Mouse (Mus musculus) liver, embryonic 14.5 days (tissue): ENCODE results near the gene Hlf. TPM values are rescaled to one million over a fixed set of nuclear protein-coding genes. Genes with fewer than 3 reads are reported as not detected.

Experiments used
- ATAC-seq: fragments of 200-750 bp; cut with Nextera tagmentation; 2 replicates; pipeline ENCODE4 v1.8.0; 2017; ENCODE audit warnings: moderate number of reproducible peaks, mild to moderate bottlenecking, moderate library complexity; ENCODE audit not compliant: insufficient read depth
- DNase-seq, 3 experiments: peaks; one replicate each; pipeline ENCODE4 v3.0.0-alpha.2; 2012 to 2013; ENCODE audit warnings: low read depth in 3 of 3, low spot score in 3 of 3
- H3K27ac ChIP-seq: fragments of 300-500 bp; sonication (generic); 2 replicates; pipeline ENCODE4 v1.5.1; 2014; ENCODE audit warnings: moderate library complexity, mild to moderate bottlenecking, control low read depth, inconsistent platforms
- H3K27me3 ChIP-seq: fragments of 300-500 bp; sonication (generic); 2 replicates; pipeline ENCODE4 v1.6.1; 2014; ENCODE audit warnings: mild to moderate bottlenecking, low read length, moderate library complexity; ENCODE audit not compliant: control insufficient read depth, insufficient read depth
- H3K36me3 ChIP-seq: fragments of 300-500 bp; sonication (generic); replicated peaks from 2 replicates; pipeline ENCODE4 v1.6.1; 2014; ENCODE audit warnings: low read depth; ENCODE audit not compliant: control insufficient read depth, insufficient read depth
- H3K4me1 ChIP-seq, 2 experiments: fragments of 200-500 bp in 1 of 2; fragments of 300-500 bp in 1 of 2; sonication (generic) in 1 of 2; replicated peaks; 2 replicates each; pipeline ENCODE4 v1.6.1; 2012 to 2014; ENCODE audit warnings: antibody characterized with exemption in 1 of 2, inconsistent platforms in 1 of 2, low read length in 1 of 2; ENCODE audit not compliant: control insufficient read depth in 2 of 2, insufficient read depth in 2 of 2
- H3K4me2 ChIP-seq: fragments of 300-500 bp; sonication (generic); 2 replicates; pipeline ENCODE4 v1.6.1; 2014; ENCODE audit warnings: low read depth, mild to moderate bottlenecking, control low read depth, moderate library complexity
- H3K4me3 ChIP-seq, 2 experiments: fragments of 200-500 bp in 1 of 2; fragments of 300-500 bp in 1 of 2; sonication (generic) in 1 of 2; 2 replicates each; pipeline ENCODE4 v1.5.1; 2012 to 2014; ENCODE audit warnings: low read depth in 2 of 2, low read length in 2 of 2, mild to moderate bottlenecking in 2 of 2, control low read depth in 1 of 2, inconsistent platforms in 1 of 2, moderate library complexity in 1 of 2; ENCODE audit not compliant: insufficient read depth in 1 of 2
- H3K9ac ChIP-seq: fragments of 300-500 bp; sonication (generic); replicated peaks from 2 replicates; pipeline ENCODE4 v1.6.1; 2014; ENCODE audit warnings: mild to moderate bottlenecking, control low read depth, moderate library complexity
- H3K9me3 ChIP-seq: fragments of 300-500 bp; sonication (generic); 2 replicates; pipeline ENCODE4 v1.6.1; 2016; ENCODE audit warnings: low read length, mixed read lengths; ENCODE audit not compliant: control insufficient read depth
- CTCF ChIP-seq: IDR thresholded peaks from 2 replicates; pipeline ENCODE4 v1.5.1; 2016; ENCODE audit warnings: antibody characterized with exemption, low read depth, control low read depth
- EP300 ChIP-seq: IDR thresholded peaks from 2 replicates; pipeline ENCODE4 v1.6.1; 2016; ENCODE audit warnings: antibody characterized with exemption, low read depth
- WGBS: fragments of 180-500 bp; shearing (Covaris S2); extraction: QIAGEN DNeasy Blood & Tissue Kit; methylation state at CpG from one replicate; pipeline ENCODE4 v1.1.7; 2014; ENCODE audit not compliant: insufficient replicate concordance; 5-methylcytosine and 5-hydroxymethylcytosine counted together
- polyA plus RNA-seq, 2 experiments: library from polyadenylated mRNA; depleted of rRNA in 1 of 2; stranded (reverse) in 1 of 2; unstranded in 1 of 2; fragments of >200 nt; fragmentation: Nextera tagmentation in 1 of 2; extraction: Ambion mirVana in 1 of 2; gene quantifications; 2 replicates each; pipeline versions ENCODE4 v1.2.1 to v1.2.3; 2012 to 2014

Hlf gene
- polyA plus RNA-seq, 2 experiments: 2.7 to 3.7 TPM

DNA sequence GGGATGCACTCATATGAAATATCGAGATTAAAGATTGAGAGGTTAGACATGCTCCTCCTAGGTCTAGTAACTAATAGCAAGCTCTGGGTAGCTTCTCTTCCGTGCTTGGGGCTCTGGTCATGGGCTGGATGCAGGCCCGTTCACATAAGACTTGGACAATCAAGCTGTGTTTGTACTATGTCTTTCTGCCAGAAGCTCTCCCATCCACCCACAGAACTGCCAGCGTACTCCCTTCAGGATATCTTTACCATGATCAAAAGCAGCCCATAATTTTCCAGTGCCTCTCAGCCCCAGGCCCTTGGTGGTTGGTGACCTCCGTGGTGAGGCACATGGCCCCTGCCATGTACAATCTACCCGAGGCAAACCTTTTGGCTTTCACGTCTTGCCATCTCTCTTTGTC, 33.3 kb downstream of the Hlf start:
- H3K36me3 ChIP-seq: no peaks in the 10 kb centered on the region
- H3K4me3 ChIP-seq: no peak overlapping the region
- WGBS: 58% methylated on average over 7 of the region's 7 CpGs
- H3K4me2 ChIP-seq: no peak overlapping the region
- H3K27me3 ChIP-seq: no peaks in the 10 kb centered on the region
- no peaks in the 10 kb centered on the region for H3K9me3 ChIP-seq
- H3K9ac ChIP-seq: no peak overlapping the region
- DNase-seq: no peak
- ATAC-seq: no peak
- H3K27ac ChIP-seq: no peak overlapping the region
- TF ChIP-seq CTCF (no peak), EP300 (no peak)
- H3K4me1 ChIP-seq: peaks cover 0 to 16% of the 10 kb centered on the region in 2 experiments; a peak in 2 of 4 replicates

DNA sequence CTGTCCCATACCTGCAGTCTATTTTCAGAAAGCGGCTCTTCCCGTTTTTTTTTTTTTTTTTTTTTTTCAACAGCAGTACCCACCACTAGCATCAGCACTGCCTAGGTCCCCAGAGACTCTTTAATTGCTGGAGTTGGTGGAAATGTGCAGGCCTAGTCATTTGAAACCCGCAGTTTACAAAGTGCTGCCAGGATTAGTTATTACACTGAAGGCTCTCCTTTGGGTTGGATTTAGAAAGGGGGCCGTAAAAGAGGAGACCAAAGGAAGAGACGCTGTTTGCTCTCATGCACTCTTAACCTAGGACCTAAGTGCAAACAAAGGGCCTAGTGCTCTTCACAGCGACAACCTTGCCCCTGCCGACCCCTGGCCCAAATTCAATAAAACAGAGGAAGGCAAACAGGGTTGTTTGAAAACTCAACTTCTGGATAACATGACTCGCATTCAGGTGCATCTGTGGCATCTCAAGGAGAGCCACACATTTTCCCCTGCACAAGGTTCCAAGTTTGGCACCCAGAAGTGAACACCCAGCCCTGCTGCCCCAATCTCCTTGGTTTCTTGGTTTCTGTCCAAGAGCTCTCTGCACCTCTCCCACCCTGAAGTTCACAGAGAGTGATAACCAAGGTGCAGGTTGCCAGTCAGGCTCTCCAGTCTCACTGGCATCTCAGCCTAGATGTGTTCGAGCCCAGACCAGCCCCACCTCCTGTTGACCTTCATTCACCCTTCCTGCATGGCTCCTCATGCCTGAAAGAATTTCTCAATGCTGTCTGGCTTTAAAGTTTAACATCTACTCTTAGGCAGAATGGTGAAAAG, 34.0 kb downstream of the Hlf start:
- no peak overlapping the region for H3K27ac ChIP-seq

DNA sequence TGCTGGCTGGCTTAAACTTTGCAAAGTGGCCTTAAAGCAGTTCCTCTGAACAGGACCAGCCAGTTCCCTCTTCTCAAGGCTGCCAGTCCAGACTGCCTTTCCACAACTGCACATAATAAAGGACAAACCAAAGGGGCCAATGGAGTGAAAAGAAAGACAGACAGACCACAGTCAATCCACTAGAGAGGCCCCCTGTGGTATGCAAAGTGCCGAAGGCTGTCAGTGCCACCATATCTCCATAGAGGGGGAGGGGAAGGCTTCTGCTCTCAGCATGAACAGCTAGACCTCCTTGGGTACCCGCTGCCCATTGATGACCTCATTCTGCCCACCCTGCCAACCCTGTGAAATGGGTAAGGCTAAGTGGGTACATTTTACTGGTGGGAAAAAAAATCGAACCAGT, 34.7 kb downstream of the Hlf start:
- DNase-seq (no peak), ATAC-seq (no peak)
- Histone ChIP-seq H3K4me2 (0 out of 2 replicates have a peak overlapping the region, but pooled peaks have one; percentile 3), H3K27ac (no peak overlapping the region), H3K9me3 (no peaks in the 10 kb centered on the region), H3K9ac (no peak overlapping the region), H3K36me3 (no peaks in the 10 kb centered on the region), H3K4me3 (no peak overlapping the region), H3K4me1 (peaks cover 0 to 16% of the 10 kb centered on the region in 2 experiments; a peak in 2 of 4 replicates), H3K27me3 (no peaks in the 10 kb centered on the region)
- 22% methylated on average over 3 of the region's 3 CpGs for WGBS
- no peak for TF ChIP-seq EP300
- TF ChIP-seq CTCF: no peak

More for the DNA sequence above, 34.0 kb downstream of the Hlf start:
- no peak overlapping the region for H3K4me2 ChIP-seq
- no peak overlapping the region for H3K4me3 ChIP-seq
- no peaks in the 10 kb centered on the region for H3K27me3 ChIP-seq
- no peak overlapping the region for H3K9ac ChIP-seq
- TF ChIP-seq EP300 (no peak), CTCF (no peak)
- H3K9me3 ChIP-seq: no peaks in the 10 kb centered on the region
- H3K4me1 ChIP-seq: peaks cover 0 to 16% of the 10 kb centered on the region in 2 experiments; a peak in 2 of 4 replicates
- no peaks in the 10 kb centered on the region for H3K36me3 ChIP-seq
- 39% methylated on average over 9 of the region's 9 CpGs for WGBS
- DNase-seq (peak in 2 of 3 experiments; percentile 10 to 13), ATAC-seq (peak; percentile 37; the same call in 1 of the 2 replicates)

- no peak for ATAC-seq
- no peaks in the 10 kb centered on the region for H3K36me3 ChIP-seq
- H3K4me3 ChIP-seq: no peak overlapping the region
- H3K9ac ChIP-seq: no peak overlapping the region
- H3K27ac ChIP-seq: no peak overlapping the region
- no peak overlapping the region for H3K4me2 ChIP-seq
- no peak for DNase-seq
- TF ChIP-seq CTCF (no peak), EP300 (no peak)
- no peaks in the 10 kb centered on the region for H3K27me3 ChIP-seq
- 46% methylated on average over 7 of the region's 7 CpGs for WGBS
- H3K4me1 ChIP-seq: peaks cover 0 to 16% of the 10 kb centered on the region in 2 experiments; a peak in 2 of 4 replicates
- no peaks in the 10 kb centered on the region for H3K9me3 ChIP-seq
These were observed 35.4 kb downstream of the Hlf start for GRCm38 (mm10) chr11:90355270-90355681.

GRCm38 (mm10) chr11:90352696-90353095, 38.0 kb downstream of the Hlf start:
- H3K4me2 ChIP-seq: no peak overlapping the region
- DNase-seq: no peak
- no peaks in the 10 kb centered on the region for H3K36me3 ChIP-seq
- no peak for ATAC-seq
- peaks cover 0 to 14% of the 10 kb centered on the region in 2 experiments; a peak in 2 of 4 replicates for H3K4me1 ChIP-seq
- H3K9me3 ChIP-seq: no peaks in the 10 kb centered on the region
- TF ChIP-seq EP300 (no peak), CTCF (no peak)
- no peak overlapping the region for H3K27ac ChIP-seq
- H3K9ac ChIP-seq: no peak overlapping the region
- H3K4me3 ChIP-seq: no peak overlapping the region
- no peaks in the 10 kb centered on the region for H3K27me3 ChIP-seq
- 68% methylated on average over 7 of the region's 7 CpGs for WGBS
